Mouse (Mus musculus): ENCODE results near the gene Nol10. TPM values are rescaled to one million over a fixed set of nuclear protein-coding genes. Genes with fewer than 3 reads are reported as not detected.

Gene Nol10
- polyA plus RNA-seq, 1 experiment from 2014 or later, result 12.1 TPM

DNA sequence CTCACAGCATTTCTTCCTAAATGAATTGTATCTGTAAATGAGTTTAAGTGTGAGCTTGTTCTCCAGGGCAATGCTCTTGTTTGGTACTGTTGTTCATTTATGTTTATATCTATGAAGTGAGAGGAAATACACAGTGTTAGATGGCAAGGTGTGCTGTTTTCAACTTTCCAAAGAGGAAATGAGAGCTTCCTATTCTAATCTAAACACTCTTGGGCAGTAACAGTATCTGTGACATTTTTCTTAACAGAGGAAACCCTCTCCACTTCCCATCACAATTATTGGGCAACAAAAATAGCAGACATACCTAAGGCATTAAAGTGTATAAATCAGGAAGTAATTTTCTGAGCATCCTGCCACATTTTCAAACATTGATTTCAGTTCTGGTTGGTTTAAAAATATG, 41.8 kb downstream of the Nol10 start:
- Histone ChIP-seq H3K4me2 (ENCODE audit: low read depth, low read length) (no peak overlapping the region), H3K36me3 (ENCODE audit: control insufficient read depth, insufficient read depth) (no peaks in the 10 kb centered on the region), H3K9ac (ENCODE audit: low read length) (no peak overlapping the region), H3K9me3 (replicated peaks; ENCODE audit: control insufficient read depth, low read length) (no peaks in the 10 kb centered on the region), H3K27ac (ENCODE audit: low read length) (no peak overlapping the region), H3K27me3 (ENCODE audit: control insufficient read depth, insufficient read depth, low read length) (no peaks in the 10 kb centered on the region), H3K4me3 (ENCODE audit: low read length) (no peak overlapping the region), H3K4me1 (ENCODE audit: control insufficient read depth, insufficient read depth, low read length) (no peaks in the 10 kb centered on the region; the same call in 1 of the 2 replicates)
- no peak for ATAC-seq (replicated peaks; ENCODE audit: extremely low read depth, insufficient read depth, low FRiP score)

DNA sequence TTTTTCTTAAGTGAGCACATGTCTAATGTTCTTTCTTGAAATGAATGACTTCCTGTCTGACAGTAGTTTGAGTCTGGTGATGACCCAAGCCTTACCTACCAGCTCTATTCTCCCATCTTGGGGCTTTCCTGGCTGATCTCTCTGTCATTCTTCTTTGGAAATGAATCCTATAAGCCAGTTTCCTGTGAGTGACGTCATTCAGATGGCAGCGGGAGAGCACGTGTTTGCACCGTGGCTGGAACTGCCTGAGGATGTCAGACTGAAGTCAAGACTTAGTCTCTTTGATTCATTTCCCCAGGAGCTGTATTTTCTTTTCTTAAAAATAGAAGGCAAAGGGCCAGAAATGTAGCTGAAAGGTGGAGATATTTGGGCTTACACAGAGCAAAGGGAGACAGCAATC, 42.3 kb downstream of the Nol10 start:
- no peak overlapping the region for H3K4me3 ChIP-seq (ENCODE audit: low read length)
- H3K9ac ChIP-seq (ENCODE audit: low read length), result no peak overlapping the region
- H3K4me1 ChIP-seq (ENCODE audit: control insufficient read depth, insufficient read depth, low read length), result no peaks in the 10 kb centered on the region; the same call in 1 of the 2 replicates
- WGBS, result 23% methylated on average over 4 of the region's 4 CpGs
- H3K4me2 ChIP-seq (ENCODE audit: low read depth, low read length), result no peak overlapping the region
- H3K27me3 ChIP-seq (ENCODE audit: control insufficient read depth, insufficient read depth, low read length), result no peaks in the 10 kb centered on the region
- ATAC-seq (replicated peaks; ENCODE audit: extremely low read depth, insufficient read depth, low FRiP score), result no peak
- H3K27ac ChIP-seq (ENCODE audit: low read length), result no peak overlapping the region
- no peaks in the 10 kb centered on the region for H3K36me3 ChIP-seq (ENCODE audit: control insufficient read depth, insufficient read depth)
- no peaks in the 10 kb centered on the region for H3K9me3 ChIP-seq (replicated peaks; ENCODE audit: control insufficient read depth, low read length)

DNA sequence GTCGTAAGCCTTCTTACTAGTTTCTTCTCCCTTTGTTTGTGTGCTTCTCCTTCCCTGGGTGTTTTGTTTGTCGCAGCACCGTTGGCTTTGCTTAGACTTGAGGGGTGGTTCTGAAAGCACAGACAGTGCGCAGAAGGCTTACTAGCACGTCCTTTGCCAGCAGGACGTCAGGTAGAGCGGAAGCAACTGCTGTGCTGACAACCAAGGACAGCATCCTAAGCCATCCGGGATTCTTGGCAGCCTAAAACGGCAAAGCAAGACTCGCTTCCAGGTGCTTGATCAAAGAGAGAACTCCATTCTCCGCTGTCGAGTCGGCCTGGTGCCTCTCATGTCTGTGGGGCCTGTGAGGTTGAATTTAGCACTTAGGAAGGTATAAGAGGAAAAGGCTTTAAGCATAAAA, 44.9 kb downstream of the Nol10 start:
- ATAC-seq (replicated peaks; ENCODE audit: extremely low read depth, insufficient read depth, low FRiP score), result no peak
- no peak overlapping the region for H3K27ac ChIP-seq (ENCODE audit: low read length)
- no peak overlapping the region for H3K4me2 ChIP-seq (ENCODE audit: low read depth, low read length)
- no peaks in the 10 kb centered on the region for H3K9me3 ChIP-seq (replicated peaks; ENCODE audit: control insufficient read depth, low read length)
- no peaks in the 10 kb centered on the region for H3K36me3 ChIP-seq (ENCODE audit: control insufficient read depth, insufficient read depth)
- WGBS, result 73% methylated on average over 13 of the region's 13 CpGs
- no peak overlapping the region for H3K9ac ChIP-seq (ENCODE audit: low read length)
- no peaks in the 10 kb centered on the region for H3K27me3 ChIP-seq (ENCODE audit: control insufficient read depth, insufficient read depth, low read length)
- no peaks in the 10 kb centered on the region for H3K4me1 ChIP-seq (ENCODE audit: control insufficient read depth, insufficient read depth, low read length)
- H3K4me3 ChIP-seq (ENCODE audit: low read length), result no peak overlapping the region

DNA sequence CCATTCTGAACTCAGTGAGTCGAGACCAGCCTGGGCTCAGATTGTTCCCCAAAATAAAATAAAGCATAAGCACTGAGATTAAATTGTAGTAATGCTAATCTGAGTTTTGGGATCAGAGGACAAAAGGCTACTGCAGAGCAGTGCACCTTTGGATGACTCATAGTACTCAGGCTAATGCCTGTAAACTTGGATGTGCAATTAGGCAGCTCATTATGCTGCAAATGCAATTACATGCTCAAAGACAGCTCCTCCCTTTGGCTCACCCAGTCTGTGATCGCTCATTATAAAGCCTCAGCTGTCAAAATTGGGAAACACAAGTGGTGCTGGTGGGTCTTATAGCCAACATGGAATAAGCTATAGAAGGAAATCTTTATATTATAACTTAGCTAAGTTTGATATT, 48.9 kb downstream of the Nol10 start:
- Histone ChIP-seq H3K4me2 (ENCODE audit: low read depth, low read length) (no peak overlapping the region), H3K27ac (ENCODE audit: low read length) (no peak overlapping the region), H3K36me3 (ENCODE audit: control insufficient read depth, insufficient read depth) (no peaks in the 10 kb centered on the region), H3K27me3 (ENCODE audit: control insufficient read depth, insufficient read depth, low read length) (no peaks in the 10 kb centered on the region), H3K9ac (ENCODE audit: low read length) (no peak overlapping the region), H3K4me1 (ENCODE audit: control insufficient read depth, insufficient read depth, low read length) (no peaks in the 10 kb centered on the region), H3K9me3 (replicated peaks; ENCODE audit: control insufficient read depth, low read length) (no peaks in the 10 kb centered on the region), H3K4me3 (ENCODE audit: low read length) (no peak overlapping the region)
- 84% methylated on average over 2 of the region's 2 CpGs for WGBS
- no peak for ATAC-seq (replicated peaks; ENCODE audit: extremely low read depth, insufficient read depth, low FRiP score)

DNA sequence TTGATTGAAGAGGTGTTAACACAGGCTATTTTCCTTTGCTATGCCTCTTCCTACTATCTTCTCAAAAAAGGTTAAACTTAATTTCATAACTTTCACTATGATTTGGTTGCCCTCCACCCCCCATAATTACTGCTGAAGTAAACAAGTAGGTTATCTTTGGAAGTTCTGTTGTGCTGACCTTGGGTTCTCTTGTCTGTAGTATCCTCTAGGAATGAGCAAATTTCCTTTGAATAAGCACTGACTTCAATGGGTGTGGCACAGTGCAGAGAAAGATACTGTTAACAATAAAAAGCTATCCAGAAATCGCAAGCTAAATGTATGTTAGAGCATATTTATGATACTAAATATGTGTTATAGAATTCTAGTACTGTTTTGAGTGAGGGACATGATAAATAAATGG, 53.2 kb downstream of the Nol10 start:
- H3K4me3 ChIP-seq (ENCODE audit: low read length), result no peak overlapping the region
- no peaks in the 10 kb centered on the region for H3K9me3 ChIP-seq (replicated peaks; ENCODE audit: control insufficient read depth, low read length)
- no peaks in the 10 kb centered on the region for H3K4me1 ChIP-seq (ENCODE audit: control insufficient read depth, insufficient read depth, low read length)
- no peak overlapping the region for H3K9ac ChIP-seq (ENCODE audit: low read length)
- H3K36me3 ChIP-seq (ENCODE audit: control insufficient read depth, insufficient read depth), result peaks cover 20% of the 10 kb centered on the region
- ATAC-seq (replicated peaks; ENCODE audit: extremely low read depth, insufficient read depth, low FRiP score), result no peak
- no peaks in the 10 kb centered on the region for H3K27me3 ChIP-seq (ENCODE audit: control insufficient read depth, insufficient read depth, low read length)
- no peak overlapping the region for H3K4me2 ChIP-seq (ENCODE audit: low read depth, low read length)
- H3K27ac ChIP-seq (ENCODE audit: low read length), result no peak overlapping the region
- WGBS, result 88% methylated on average over 1 of the region's 1 CpGs

DNA sequence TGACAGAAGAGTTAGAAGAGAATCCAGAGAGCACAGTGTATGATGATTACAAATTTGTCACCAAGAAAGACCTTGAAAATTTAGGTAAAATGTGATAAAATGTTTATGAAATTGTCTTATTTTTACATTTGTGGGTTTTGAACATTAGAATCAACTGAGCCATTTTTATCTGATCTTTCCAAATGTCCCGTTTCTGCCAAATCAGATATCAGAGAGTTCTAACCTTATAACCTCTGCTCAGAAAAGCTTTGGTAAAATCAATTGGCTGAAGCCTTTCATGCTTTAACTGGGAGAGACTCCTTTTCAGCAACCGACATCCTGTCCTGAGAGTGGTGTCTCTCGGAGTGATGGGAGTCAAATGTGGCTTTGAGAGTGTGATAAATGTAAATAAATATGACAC, 53.9 kb downstream of the Nol10 start:
- Histone ChIP-seq H3K4me1 (ENCODE audit: control insufficient read depth, insufficient read depth, low read length) (no peaks in the 10 kb centered on the region), H3K27me3 (ENCODE audit: control insufficient read depth, insufficient read depth, low read length) (no peaks in the 10 kb centered on the region), H3K4me3 (ENCODE audit: low read length) (no peak overlapping the region), H3K27ac (ENCODE audit: low read length) (no peak overlapping the region), H3K4me2 (ENCODE audit: low read depth, low read length) (no peak overlapping the region), H3K9ac (ENCODE audit: low read length) (no peak overlapping the region), H3K36me3 (ENCODE audit: control insufficient read depth, insufficient read depth) (peaks cover 20% of the 10 kb centered on the region), H3K9me3 (replicated peaks; ENCODE audit: control insufficient read depth, low read length) (no peaks in the 10 kb centered on the region)
- no peak for ATAC-seq (replicated peaks; ENCODE audit: extremely low read depth, insufficient read depth, low FRiP score)
- 73% methylated on average over 3 of the region's 3 CpGs for WGBS

DNA sequence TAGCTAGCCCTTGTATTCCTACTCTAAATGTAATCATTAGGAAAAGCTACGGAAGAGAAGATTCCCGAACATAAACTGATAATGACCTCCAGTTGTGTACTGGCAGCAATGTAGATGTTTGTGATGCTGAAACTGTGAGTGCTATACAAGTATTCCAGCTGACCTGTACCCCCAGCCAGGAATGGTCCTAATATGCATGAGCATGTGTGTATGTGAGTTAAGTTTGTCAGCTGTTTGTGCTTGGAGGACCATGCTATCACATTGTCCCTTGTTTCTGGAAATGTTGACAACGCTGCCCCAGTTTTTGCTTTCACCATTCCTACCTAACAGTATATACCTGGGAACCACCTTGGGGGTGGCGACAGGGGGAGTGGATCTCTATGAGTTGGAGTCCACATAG, 55.7 kb downstream of the Nol10 start:
- Histone ChIP-seq H3K4me2 (ENCODE audit: low read depth, low read length) (no peak overlapping the region), H3K27ac (ENCODE audit: low read length) (no peak overlapping the region), H3K27me3 (ENCODE audit: control insufficient read depth, insufficient read depth, low read length) (no peaks in the 10 kb centered on the region), H3K4me1 (ENCODE audit: control insufficient read depth, insufficient read depth, low read length) (no peaks in the 10 kb centered on the region), H3K4me3 (ENCODE audit: low read length) (no peak overlapping the region), H3K9ac (ENCODE audit: low read length) (no peak overlapping the region), H3K9me3 (replicated peaks; ENCODE audit: control insufficient read depth, low read length) (no peaks in the 10 kb centered on the region), H3K36me3 (ENCODE audit: control insufficient read depth, insufficient read depth) (peaks cover 22% of the 10 kb centered on the region)
- ATAC-seq (replicated peaks; ENCODE audit: extremely low read depth, insufficient read depth, low FRiP score), result no peak
- WGBS, result 89% methylated on average over 4 of the region's 4 CpGs

DNA sequence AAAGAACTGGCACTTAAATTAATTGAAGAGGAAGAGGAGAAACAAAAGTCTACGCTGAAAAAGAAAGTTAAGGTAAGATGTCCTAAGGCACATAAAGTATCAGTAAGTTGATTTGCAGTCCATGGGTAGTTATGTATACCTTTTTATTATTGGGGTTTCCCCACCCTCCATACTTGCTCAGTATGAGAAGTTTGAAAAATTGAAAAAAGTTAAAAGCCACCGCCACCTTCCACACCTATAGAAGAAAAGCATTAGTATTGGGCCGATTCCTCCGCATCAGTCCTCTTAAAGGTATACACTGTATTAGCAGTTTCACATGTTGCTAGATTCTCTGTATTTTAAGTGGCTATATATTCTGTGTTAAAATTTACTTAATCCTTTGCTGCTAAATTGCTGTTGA, 58.6 kb downstream of the Nol10 start:
- H3K4me3 ChIP-seq (ENCODE audit: low read length), result no peak overlapping the region
- no peaks in the 10 kb centered on the region for H3K9me3 ChIP-seq (replicated peaks; ENCODE audit: control insufficient read depth, low read length)
- no peak overlapping the region for H3K27ac ChIP-seq (ENCODE audit: low read length)
- ATAC-seq (replicated peaks; ENCODE audit: extremely low read depth, insufficient read depth, low FRiP score), result no peak
- no peaks in the 10 kb centered on the region for H3K27me3 ChIP-seq (ENCODE audit: control insufficient read depth, insufficient read depth, low read length)
- 92% methylated on average over 4 of the region's 4 CpGs for WGBS
- peaks cover 2% of the 10 kb centered on the region for H3K4me1 ChIP-seq (ENCODE audit: control insufficient read depth, insufficient read depth, low read length)
- H3K9ac ChIP-seq (ENCODE audit: low read length), result no peak overlapping the region
- H3K36me3 ChIP-seq (ENCODE audit: control insufficient read depth, insufficient read depth), result peaks cover 22% of the 10 kb centered on the region
- H3K4me2 ChIP-seq (ENCODE audit: low read depth, low read length), result no peak overlapping the region

DNA sequence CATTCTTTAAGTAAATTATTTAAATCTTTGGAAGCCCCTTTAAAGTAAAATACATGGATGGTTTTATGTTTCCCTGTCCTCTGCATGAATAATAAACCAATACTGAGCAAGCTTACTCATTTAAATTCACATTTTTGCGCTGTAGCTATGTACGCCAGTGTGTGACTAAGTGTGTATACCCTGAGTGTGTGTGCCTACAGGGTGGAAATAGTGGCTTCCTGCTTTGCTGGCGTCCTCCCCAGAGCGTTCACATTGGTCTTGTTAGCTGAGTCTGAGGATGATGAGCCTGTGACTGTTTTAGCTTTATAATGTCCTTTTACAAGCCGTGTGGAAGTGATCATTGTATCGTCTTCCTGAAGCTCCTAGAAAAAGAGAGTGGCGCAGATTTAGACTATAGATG, 60.1 kb downstream of the Nol10 start:
- WGBS, result 89% methylated on average over 7 of the region's 7 CpGs
- no peaks in the 10 kb centered on the region for H3K9me3 ChIP-seq (replicated peaks; ENCODE audit: control insufficient read depth, low read length)

DNA sequence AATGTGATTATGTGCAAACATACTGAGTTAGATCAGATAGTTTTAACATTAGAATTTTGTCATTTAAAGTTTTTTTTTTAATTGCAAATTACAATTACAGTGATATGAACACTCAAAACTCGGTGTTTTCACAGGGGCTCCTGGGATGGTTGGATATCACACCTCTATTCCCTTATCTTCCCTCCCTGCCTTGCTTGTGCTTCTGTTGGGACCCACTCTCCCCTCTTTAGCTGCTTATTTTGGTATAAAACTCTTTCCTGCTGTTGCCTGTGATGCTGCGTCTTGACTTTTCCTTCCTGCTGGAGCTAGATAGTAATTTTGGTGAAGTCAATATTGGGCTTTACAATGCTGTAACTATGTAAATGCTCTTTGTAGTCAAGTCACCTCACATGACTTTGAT, 63.0 kb downstream of the Nol10 start:
- no peak for ATAC-seq (replicated peaks; ENCODE audit: extremely low read depth, insufficient read depth, low FRiP score)
- no peaks in the 10 kb centered on the region for H3K9me3 ChIP-seq (replicated peaks; ENCODE audit: control insufficient read depth, low read length)
- H3K4me3 ChIP-seq (ENCODE audit: low read length), result no peak overlapping the region
- peaks cover 2% of the 10 kb centered on the region for H3K36me3 ChIP-seq (ENCODE audit: control insufficient read depth, insufficient read depth)
- H3K27me3 ChIP-seq (ENCODE audit: control insufficient read depth, insufficient read depth, low read length), result no peaks in the 10 kb centered on the region
- WGBS, result 69% methylated on average over 2 of the region's 2 CpGs
- no peak overlapping the region for H3K4me2 ChIP-seq (ENCODE audit: low read depth, low read length)
- H3K9ac ChIP-seq (ENCODE audit: low read length), result no peak overlapping the region
- no peak overlapping the region for H3K27ac ChIP-seq (ENCODE audit: low read length)
- peaks cover 8% of the 10 kb centered on the region for H3K4me1 ChIP-seq (ENCODE audit: control insufficient read depth, insufficient read depth, low read length)

More for the DNA sequence above, 60.1 kb downstream of the Nol10 start:
- H3K27ac ChIP-seq (ENCODE audit: low read length), result no peak overlapping the region
- no peak for ATAC-seq (replicated peaks; ENCODE audit: extremely low read depth, insufficient read depth, low FRiP score)
- H3K4me1 ChIP-seq (ENCODE audit: control insufficient read depth, insufficient read depth, low read length), result peaks cover 8% of the 10 kb centered on the region
- no peak overlapping the region for H3K4me2 ChIP-seq (ENCODE audit: low read depth, low read length)
- no peak overlapping the region for H3K9ac ChIP-seq (ENCODE audit: low read length)
- no peak overlapping the region for H3K4me3 ChIP-seq (ENCODE audit: low read length)
- H3K27me3 ChIP-seq (ENCODE audit: control insufficient read depth, insufficient read depth, low read length), result no peaks in the 10 kb centered on the region
- H3K36me3 ChIP-seq (ENCODE audit: control insufficient read depth, insufficient read depth), result peaks cover 20% of the 10 kb centered on the region
